Mouse (Mus musculus): ENCODE measurements around the gene Tagln2.

Gene Tagln2

DNA sequence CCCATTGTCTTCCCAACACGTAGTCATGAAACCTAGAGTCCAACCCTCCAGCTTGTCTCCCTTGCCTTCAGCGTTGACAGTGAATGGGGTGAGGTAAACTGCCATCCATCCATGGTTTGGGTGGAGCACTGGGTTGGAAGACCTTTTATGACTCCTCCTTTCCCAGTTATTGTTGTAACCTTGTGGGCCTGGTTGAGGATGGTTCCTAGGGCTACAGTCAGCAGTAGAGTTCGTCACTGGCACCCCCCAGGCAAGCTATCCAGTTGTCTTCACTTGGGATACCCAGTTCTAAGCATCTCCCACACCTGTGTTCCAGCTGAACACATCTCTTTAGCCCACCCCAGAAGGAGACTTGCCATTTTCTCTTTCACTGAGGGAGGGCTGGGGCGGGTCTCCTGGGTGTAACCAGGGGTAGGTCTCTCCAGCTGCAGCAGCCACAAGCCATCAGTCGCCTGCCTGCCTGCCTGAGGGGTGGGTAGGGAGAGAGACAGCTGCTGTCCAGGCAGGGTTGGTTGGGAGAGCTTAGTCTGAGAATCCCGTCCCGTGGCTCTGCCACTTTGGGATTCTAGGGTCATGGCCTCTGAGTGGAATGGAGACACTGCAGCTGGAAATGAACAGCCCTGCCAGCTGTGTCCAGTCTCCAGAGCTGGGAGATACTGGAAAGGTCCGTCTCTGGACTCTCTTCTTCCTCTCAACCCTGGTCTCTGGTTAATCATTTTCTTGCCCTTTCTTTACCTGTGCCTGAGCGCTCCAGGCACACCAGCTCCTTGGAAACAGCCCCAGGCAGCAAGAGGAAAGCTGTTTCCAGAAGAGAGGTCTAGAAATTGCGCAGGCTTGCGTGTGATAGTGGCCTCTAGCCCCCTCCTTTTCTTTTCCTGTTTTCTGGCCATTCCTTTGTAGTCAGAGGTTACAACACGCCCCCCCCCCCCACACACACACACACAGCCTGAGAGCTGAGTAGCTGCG is 2.6 kb downstream of the Tagln2 start:
- in situ Hi-C loops (cut with MboI, MseI): loop anchor here (25.0 kb wide), 1 partner anchor 365 kb away; the partner anchor contains the start of genes Dcaf8 and Pex19

DNA sequence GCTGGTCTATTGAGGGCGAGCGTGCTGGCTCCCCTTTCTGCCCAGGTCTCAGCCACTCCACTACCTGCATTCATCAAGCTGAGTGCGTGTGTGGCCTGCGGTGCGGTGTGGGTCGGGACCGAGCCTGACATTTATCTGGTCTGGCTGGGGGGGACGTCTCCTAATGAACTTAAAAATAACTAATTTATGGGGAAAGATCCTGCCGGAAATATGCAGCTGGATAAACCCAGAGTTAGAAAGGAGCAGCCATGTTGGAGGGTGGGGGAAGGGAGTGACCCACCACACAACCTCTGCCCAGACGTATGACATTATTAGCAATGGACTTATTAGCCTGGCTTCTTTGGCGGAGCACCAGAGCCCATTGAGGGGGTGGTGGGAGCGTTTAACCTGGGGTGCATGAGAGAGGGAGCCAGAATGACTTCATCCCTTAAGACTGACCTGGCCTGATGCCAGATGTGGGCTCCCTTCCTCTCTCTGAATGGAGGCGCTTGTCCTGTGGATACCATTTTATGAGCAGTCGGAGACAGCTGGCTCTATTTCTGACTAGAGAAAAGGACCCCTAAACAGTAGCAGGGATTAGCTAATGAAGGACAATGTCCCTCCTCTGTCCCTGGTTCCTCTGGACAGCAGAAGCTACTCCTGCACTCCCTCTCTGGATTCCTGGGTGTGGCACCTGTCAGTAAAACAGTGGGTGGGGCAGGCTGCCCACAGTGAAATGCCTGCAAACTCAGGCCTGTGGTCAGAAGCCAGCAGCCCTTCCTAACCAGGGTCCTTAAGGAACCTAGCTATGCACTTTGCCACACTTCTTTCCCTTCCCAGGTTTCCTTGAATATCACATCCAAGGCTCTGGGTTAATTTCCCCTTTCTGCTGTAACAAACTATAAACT is 3.5 kb downstream of the Tagln2 start:
- in situ Hi-C loops (cut with MboI, MseI): loop anchor here (25.0 kb wide), 1 partner anchor 366 kb away; the partner anchor contains the start of genes Dcaf8 and Pex19

DNA sequence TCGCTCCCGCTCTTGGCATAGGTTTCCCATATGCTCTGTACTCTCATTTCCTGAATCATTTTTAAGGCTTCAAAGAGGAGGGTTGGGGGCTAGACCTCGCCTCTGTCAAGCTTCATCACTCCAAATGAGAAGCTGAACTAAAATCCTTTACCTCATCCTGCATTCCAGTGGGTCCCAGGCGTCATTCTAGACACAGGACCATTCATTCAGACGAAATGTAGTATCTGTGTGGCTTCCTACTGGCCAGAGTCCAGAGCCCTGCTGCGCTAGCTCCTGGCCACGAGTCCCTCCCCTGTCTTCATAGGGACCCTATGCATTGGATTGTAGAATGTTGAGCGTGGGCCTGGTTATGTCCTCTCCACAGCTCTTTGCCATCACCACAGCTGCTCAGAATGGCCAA is 4.9 kb downstream of the Tagln2 start:
- in situ Hi-C loops (cut with MboI, MseI): loop anchor here (25.0 kb wide), 1 partner anchor 367 kb away; the partner anchor contains the start of genes Dcaf8 and Pex19

DNA sequence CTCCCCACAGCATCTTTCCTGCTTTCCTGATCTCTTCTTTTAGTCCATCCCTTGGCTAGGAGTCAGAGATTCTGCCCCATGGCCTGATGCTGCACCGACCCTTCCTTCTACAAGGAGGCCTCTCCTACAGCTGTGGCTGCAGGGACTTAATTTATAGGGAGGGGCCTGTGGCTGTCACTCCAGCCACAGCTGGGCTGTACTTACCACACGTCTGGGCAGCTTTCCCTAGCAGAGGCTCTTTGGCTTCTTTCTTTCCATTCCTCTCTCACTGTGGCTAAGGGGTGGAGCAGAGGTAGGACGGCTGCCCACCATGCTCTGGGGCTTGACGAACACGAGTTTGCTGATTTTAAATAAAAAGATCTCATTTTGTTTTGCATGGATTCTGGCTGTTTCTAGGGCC is 7.2 kb downstream of the Tagln2 start:
- in situ Hi-C loops (cut with MboI, MseI): loop anchor here (25.0 kb wide), 1 partner anchor 370 kb away; the partner anchor contains the start of genes Dcaf8 and Pex19

DNA sequence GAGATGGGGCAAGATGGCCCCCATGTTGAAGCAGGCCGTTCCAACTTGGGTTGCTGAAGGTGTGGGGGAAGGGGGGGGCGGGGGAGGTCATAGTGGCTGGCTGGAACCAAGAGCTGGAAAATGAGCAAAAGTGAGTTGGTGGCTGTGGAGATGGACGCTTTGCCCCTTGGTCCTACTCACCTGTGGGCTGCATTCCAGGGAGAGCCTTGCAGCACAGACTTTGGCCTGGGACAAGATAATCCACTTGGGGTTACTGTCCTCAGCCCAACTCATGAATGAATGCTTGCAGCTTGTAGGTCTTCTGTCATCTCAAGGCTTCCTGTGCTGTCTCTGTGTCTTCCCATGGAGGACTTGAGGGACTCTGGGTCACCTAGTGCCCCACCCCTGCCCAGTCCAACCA is 7.9 kb downstream of the Tagln2 start:
- in situ Hi-C loops (cut with MboI, MseI): loop anchor here (25.0 kb wide), 1 partner anchor 370 kb away; the partner anchor contains the start of genes Dcaf8 and Pex19

DNA sequence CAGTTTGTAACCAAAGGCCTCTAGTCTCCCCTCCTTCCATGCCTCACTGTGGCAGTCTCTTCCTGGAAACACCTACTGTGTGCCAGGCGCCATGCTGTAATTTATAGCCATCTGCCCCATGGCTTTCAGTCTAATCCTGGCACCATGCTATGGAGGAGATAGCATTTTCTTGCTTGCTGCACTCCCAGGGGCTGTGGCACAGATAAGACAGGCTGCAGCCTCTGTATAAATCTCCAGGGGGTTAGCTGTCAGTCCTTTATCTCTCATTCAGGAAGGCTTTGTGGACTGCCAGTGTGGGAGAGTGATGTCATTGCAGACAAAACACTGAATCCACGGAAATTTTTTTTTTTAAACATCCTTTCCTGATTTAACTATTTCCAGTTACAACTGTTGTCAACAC is 8.3 kb downstream of the Tagln2 start:
- in situ Hi-C loops (cut with MboI, MseI): loop anchor here (25.0 kb wide), 1 partner anchor 371 kb away; the partner anchor contains the start of genes Dcaf8 and Pex19

DNA sequence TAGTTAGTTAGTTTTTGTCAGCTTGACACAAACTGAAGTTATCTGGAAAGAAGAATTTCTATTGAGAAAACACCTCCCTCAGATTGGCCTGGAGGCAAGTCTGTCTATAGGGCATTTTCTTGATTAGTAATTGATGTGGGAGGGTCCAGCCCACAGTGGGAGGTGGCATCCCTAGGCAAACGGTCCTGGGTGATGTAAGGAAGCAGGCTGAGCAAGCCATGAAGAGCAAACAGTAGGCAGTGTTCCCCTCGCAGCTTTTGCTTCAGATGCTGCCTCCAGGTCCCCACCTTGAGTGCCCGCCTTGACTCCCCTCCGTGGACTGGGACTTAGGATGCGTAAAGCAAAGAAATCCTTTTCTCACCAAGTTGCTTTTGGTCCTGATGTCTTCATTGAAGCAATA is 9.4 kb downstream of the Tagln2 start:
- in situ Hi-C loops (cut with MboI, MseI): loop anchor here (25.0 kb wide), 1 partner anchor 372 kb away; the partner anchor contains the start of genes Dcaf8 and Pex19

DNA sequence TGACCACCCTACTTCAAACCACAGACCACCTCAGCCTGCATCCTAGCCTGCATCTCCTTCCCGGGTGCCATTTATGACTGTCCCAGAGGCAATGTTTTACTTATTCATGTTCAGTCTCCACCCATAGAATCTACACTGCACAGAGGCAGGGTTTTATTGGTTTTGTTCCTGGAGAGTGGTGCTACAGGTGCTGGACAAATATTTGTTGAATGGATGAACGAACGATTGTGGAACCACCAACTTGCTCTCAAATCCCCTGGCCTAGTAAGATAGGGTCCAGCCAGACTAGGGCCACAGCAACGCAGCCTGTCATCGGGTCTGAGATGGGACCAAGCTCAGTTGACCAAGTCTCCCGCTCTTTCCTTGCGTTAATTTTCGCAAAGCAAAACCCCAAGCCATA is 10.1 kb downstream of the Tagln2 start:
- in situ Hi-C loops (cut with MboI, MseI): loop anchor here (25.0 kb wide), 1 partner anchor 373 kb away; the partner anchor contains the start of genes Dcaf8 and Pex19

DNA sequence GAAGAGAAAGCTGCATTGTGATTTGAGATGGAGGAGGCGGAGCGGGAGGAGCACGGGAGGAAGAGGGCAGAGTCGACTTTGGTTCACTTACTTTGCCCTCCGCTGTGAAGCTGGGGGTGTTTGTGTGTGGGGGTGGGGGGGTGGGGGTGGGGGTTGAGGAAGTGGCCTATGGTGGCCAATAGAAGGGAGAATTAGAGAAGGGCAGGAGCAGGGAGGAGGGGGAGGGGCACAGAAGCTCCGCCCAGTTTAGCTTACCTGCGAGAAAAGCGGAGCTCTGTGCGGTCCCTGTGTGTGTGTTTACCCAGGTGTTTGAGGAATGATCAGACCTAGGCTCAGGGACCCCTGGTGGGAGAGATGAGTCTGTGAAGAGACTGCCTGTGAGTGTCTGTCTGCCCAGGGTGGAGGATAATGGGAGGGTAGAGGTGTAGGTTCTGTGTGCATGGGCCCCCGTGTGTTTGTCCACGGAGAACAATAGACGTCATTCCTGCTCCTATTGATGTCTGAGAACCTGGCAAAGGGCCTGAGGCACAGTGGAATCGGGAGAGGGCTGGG is 10.7 kb downstream of the Tagln2 start:
- in situ Hi-C loops (cut with MboI, MseI): loop anchor here (25.0 kb wide), 1 partner anchor 373 kb away; the partner anchor contains the start of genes Dcaf8 and Pex19

DNA sequence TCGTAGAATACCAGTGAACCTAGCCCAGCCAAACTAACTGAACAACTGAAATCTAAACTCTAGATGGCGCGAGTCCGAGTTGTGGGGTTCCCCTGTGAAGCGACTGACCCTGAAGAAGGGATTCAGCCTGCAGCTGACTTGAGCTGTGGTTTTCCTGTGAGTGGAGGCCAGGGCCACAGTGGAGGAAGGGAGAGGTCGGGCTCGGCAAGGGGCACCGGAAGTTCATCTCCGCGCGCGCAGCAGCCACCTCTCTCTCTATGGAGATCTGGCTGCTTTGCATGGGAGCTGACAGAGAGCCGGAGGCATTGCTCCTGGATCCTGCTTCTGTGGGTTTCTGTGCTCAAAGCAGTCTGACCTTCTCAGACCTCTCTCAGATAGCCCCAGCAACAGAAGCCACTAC is 13.1 kb downstream of the Tagln2 start:
- in situ Hi-C loops (cut with MboI, MseI): loop anchor here (25.0 kb wide), 1 partner anchor 376 kb away; the partner anchor contains the start of genes Dcaf8 and Pex19

DNA sequence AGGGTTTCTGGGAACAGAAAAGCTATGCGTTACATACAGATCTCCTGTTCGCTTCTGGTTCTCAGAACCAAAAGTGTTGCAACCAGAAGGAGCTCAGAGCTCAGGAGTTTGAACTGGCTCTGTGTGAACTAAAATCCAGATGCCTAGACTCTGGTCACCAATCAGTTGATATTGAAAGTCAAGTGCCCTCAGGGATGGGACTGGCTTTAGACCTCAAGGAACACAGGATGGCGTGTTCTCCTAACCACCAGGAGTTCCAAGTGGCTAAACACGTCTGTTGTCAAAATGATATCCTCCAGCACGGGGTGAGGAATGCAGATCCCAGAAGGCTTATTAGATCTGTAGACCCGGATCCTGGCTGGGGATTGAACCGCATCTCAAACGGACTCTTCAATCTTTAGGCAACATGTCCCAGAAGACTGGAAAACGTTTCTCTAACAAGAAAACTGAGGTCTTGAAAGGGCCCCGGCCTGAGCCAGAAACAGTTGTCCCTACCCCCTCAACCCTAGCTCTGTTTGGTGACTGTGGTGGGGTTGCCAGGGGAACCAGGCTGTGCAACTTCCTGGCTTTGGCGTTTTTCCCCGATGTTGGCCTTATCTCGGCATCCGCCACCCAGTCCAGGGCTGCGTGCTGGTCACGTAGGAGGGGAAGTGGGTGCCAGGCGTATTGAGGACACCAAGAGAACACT is 13.8 kb downstream of the Tagln2 start:
- in situ Hi-C loops (cut with MboI, MseI): loop anchor here (25.0 kb wide), 1 partner anchor 376 kb away; the partner anchor contains the start of genes Dcaf8 and Pex19

DNA sequence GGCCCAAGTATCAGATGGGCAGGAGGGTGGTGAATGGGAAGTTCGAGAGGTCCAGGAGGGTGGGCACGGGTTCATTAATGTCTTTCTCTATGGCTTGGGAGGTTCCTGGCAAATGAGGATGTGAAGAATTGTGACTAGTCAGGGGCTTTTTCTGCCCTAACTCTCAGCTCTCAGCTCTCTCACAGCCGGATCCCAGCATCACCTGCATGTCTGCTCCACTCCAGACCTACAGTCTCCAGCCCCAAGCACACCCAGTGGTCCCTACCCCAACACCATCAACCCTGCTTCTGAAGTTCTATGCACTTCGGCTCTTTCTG is 14.3 kb downstream of the Tagln2 start:
- in situ Hi-C loops (cut with MboI, MseI): loop anchor here (25.0 kb wide), 1 partner anchor 377 kb away; the partner anchor contains the start of genes Dcaf8 and Pex19

DNA sequence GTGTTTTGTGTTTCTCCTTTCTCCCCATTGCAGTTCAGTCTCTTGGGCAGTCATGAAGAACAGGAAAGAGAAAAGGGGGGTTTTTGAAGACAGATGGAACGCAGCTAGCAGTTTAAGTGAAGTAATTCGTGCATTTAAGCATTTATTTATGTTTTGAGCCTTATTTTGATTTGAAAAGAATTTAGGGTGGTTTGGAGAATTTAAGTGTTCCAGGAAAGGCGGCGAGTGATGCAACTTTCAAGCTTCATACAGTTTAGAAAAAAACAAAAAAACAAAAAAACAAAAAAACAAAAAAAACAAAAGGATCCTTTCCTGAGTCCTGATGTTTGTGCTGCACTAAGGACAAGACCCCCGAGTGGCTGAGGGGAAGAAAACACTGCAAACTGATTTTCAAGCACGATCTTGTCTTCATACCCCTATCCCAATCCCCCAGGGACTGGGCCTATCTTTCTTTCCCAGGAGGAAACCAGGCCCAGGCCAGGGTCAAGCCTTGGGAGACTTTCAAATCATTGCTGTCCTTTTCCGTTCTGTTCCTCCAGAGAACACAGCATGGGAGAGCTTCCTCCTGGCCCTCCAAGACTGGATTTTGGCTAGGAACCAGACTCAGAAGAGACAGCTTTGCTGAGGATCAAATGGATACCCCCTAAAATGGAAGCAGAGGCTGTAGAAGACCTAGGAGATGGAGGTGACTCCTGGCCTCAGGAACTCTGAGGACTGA is 14.9 kb downstream of the Tagln2 start:
- in situ Hi-C loops (cut with MboI, MseI): loop anchor here (25.0 kb wide), 1 partner anchor 377 kb away; the partner anchor contains the start of genes Dcaf8 and Pex19

DNA sequence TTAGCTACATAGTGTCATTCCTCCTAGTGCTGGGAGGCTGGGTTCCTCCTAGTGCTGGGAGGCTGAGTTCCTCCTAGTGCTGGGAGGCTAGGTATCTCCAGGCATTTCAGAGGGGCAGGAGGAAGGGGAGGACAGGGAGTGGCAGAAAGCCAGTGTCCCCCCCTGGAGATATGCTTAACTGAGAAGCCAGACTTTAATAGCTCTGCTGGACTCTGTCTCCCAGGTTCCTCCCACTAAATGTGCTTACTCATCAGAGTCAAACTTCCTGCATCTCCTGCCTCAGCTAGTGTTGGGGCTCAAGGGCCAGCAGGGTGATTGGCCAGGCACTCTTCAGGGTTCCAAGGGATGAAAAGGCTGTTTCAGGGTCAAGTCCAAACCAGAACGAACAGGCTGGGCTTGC is 15.5 kb downstream of the Tagln2 start:
- in situ Hi-C loops (cut with MboI, MseI): loop anchor here (25.0 kb wide), 1 partner anchor 378 kb away; the partner anchor contains the start of genes Dcaf8 and Pex19

DNA sequence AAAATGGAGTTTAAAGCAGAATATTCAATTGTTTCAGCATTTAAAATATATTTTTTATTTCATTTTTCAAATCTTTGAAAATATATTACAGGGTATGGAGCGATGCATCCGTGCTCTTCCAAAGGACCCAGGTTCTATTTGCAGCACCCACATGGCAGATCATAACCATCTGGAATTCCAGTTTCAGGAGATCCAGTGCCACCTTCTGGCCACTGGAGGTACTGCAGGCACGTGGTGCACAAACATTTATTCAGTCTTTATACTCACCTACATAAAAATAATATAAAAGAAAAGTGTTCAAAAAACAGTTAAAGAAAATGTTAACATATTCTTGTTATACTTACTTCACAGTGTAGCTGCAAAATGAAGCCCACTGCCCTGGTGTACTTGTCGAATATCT is 18.2 kb downstream of the Tagln2 start:
- in situ Hi-C loops (cut with MboI, MseI): loop anchor here (25.0 kb wide), 1 partner anchor 381 kb away; the partner anchor contains the start of genes Dcaf8 and Pex19

DNA sequence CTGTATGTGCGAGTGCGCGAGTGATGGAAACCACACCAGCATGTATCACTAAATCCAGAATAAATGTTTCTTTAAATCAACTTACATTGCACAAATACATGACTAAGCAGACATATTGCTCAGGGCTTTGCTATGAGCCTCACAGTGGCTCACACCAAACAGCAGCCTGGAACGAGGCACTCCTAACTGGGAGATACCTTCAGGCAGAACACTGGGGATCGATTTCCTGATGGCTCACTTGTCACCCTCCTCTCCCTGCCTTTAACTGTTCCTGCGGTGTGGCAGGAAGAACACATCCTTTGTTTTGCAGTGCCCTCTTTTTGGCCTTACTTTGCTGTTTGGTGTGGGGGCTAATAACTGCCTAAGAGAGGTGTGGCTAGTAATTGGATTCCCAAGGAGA is 19.8 kb downstream of the Tagln2 start:
- in situ Hi-C loops (cut with MboI, MseI): loop anchor here (25.0 kb wide), 1 partner anchor 382 kb away; the partner anchor contains the start of genes Dcaf8 and Pex19

DNA sequence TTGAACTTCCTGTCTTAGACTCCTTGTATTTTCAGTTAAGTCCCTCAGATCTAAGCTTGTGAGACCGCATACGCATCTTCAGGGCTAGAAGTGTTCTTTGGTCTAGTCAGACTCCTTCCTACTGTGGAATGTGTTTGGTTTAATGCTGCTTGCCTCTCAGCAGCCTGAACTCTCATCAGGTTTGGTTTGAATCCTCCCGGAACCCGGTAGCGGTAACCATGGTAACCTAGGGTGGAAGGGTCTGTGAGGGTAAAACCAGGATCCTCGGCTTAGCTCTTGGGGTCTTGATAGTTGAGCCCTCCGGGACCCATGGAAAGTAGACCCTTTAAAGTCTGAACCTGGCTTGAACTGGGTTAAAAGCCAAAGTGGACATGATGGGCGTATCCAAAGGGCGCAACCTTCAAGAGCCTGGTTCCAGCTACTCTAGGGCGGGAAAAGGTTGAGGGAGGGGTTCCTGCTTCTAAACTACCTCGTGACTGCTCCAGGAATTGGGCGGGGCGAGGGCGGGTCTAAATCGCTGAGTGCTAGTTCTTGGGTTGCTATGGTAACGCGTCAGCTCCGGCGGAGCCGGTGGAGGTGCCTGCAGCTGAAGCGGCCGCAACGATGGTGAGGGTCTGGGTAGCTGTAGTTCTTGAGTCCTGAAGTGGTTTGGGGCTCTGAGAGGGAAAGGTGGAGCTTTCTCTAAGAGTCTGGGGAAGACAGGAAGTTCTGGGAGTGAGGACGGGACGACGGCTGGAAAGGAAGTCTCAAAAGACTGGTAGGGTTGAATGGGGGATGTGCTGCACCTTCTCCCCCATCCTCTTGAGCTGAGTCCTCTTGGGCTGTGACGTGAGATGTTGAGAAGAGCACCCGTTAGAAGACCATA is 21.0 kb downstream of the Tagln2 start, which contains the start of gene Cfap45:
TSS of gene Cfap45 (plus strand) at position 226 of the 865 bp plus-strand sequence.
- in situ Hi-C loops (cut with MboI, MseI): loop anchor here (25.0 kb wide), 1 partner anchor 384 kb away; the partner anchor contains the start of genes Dcaf8 and Pex19

DNA sequence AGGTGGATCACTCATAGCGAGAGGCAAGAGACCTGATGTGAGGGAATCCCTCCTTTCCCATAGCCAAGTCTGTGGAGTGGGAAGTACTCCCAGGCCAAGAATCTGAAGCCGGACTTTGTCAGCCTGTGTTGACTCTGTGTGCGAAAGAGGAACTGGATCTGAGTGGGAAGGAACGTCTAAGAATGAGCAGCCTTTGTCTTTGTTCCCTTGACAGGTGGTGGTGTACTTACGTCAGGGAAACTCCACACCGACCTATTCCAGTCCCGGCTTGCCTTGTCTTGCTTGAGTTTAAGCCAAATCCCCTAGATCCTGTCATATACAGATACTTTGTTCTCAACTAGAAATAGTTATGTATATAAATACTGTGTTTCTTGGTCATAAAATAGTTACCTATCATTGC is 22.7 kb downstream of the Tagln2 start:
- in situ Hi-C loops (cut with MboI, MseI): loop anchor here (25.0 kb wide), 1 partner anchor 385 kb away; the partner anchor contains the start of genes Dcaf8 and Pex19
